Mouse (Mus musculus): ENCODE measurements around the gene Nt5e. TPM values are rescaled to one million over a fixed set of nuclear protein-coding genes. Genes with fewer than 3 reads are reported as not detected.

Nt5e gene
- polyA plus RNA-seq, 1 experiment from 2014 or later = 2.4 TPM

DNA sequence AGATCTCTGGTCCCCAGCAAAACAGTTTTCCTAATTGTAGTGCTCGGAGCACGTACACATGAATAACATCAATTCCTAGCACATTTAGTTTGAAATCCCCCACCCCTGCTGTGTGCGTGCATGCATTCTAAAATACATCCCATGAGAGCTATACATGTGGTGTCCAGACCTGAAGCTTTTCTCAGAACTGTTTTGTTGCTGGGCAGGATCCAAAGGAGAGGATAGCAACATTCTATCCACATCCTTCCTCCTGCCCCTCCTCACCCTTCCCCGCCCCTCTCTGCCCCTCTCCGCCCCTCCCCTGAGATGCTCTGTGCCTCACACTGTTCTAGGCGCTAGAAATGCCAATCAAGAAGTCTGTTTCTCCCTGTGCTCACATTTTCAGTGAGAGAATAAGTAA, 25.7 kb downstream of the Nt5e start:
- no peaks in the 10 kb centered on the region for H3K27me3 ChIP-seq (ENCODE audit: insufficient read depth, poor library complexity, severe bottlenecking)
- H3K36me3 ChIP-seq = no peaks in the 10 kb centered on the region
- no peak overlapping the region for H3K27ac ChIP-seq
- DNase-seq (ENCODE audit: low spot score) = no peak
- no peaks in the 10 kb centered on the region for H3K4me1 ChIP-seq
- H3K4me3 ChIP-seq = no peak overlapping the region
- 71% methylated on average over 6 of the region's 6 CpGs for WGBS
- H3K9me3 ChIP-seq = no peaks in the 10 kb centered on the region

DNA sequence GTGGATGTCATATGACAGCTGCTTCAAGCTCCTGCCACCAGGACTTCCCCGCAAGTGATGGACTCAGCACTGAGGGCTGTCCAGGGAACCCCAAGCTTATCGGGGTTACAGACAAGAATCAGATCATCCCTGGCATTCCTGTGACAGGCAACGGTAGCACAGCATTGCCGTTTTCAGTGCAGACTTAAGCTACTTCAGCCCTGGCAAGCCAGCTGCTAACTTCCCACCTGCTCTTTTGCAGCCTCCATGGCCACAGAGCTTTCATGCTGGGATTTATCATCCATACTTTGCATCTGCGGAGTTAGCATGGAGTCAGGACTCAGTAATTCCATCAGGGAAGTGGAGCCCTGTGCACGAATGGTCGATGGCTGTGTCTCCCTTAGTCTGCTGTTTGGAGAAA, 26.5 kb downstream of the Nt5e start:
- H3K36me3 ChIP-seq = no peaks in the 10 kb centered on the region
- DNase-seq (ENCODE audit: low spot score) = no peak
- H3K27me3 ChIP-seq (ENCODE audit: insufficient read depth, poor library complexity, severe bottlenecking) = no peaks in the 10 kb centered on the region
- no peaks in the 10 kb centered on the region for H3K4me1 ChIP-seq
- WGBS = 86% methylated on average over 7 of the region's 7 CpGs
- H3K27ac ChIP-seq = no peak overlapping the region
- no peak overlapping the region for H3K4me3 ChIP-seq
- H3K9me3 ChIP-seq = no peaks in the 10 kb centered on the region

DNA sequence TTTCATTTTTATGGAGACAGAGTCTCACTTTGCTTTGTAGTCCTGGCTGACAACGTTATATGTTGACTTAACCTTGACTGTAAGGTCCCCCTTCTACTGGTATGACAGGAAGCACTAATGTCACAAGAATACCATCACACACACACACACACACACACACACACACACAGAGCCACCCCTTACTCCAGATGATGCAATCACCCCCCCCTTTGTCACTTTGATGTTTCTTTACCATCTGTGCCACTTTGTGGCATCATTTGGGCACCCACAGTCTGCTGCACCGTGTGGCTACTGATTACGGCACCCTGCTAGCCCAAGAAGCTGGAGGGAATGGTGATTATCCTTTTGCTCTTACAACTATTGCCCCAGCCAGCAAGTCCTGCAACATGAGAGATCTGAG, 30.2 kb downstream of the Nt5e start:
- Histone ChIP-seq H3K4me3 (no peak overlapping the region), H3K27ac (no peak overlapping the region), H3K9me3 (no peaks in the 10 kb centered on the region), H3K27me3 (ENCODE audit: insufficient read depth, poor library complexity, severe bottlenecking) (no peaks in the 10 kb centered on the region), H3K4me1 (peaks cover 14% of the 10 kb centered on the region; the same call in 1 of the 2 replicates), H3K36me3 (no peaks in the 10 kb centered on the region)
- DNase-seq (ENCODE audit: low spot score) = no peak
- 63% methylated on average over 3 of the region's 3 CpGs for WGBS

DNA sequence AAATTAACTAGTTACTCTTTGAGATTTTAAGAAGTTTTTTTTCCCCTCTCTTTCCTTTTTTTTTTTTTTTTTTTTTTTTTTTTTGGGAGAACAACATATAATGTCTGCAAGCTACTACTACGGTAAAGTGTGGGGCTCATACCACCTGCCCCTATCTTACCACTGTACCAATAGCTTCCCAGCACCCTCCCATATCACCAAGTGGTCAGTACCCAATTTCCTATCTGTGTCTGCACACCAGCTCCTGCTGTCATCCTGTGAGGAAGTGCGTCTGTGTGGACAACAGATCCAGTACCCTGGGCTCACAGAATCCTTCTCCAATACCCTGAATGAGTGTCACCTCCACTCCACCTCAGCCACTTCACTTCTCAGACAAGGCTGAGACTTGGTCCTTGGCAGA, 32.1 kb downstream of the Nt5e start:
- H3K4me3 ChIP-seq = no peak overlapping the region
- H3K36me3 ChIP-seq = 0 out of 2 replicates have a peak, but pooled peaks cover 1% of the 10 kb centered on the region
- no peaks in the 10 kb centered on the region for H3K27me3 ChIP-seq (ENCODE audit: insufficient read depth, poor library complexity, severe bottlenecking)
- DNase-seq (ENCODE audit: low spot score) = no peak
- no peak overlapping the region for H3K27ac ChIP-seq
- 74% methylated on average over 2 of the region's 2 CpGs for WGBS
- H3K9me3 ChIP-seq = no peaks in the 10 kb centered on the region
- peaks cover 20% of the 10 kb centered on the region; the same call in 1 of the 2 replicates for H3K4me1 ChIP-seq

DNA sequence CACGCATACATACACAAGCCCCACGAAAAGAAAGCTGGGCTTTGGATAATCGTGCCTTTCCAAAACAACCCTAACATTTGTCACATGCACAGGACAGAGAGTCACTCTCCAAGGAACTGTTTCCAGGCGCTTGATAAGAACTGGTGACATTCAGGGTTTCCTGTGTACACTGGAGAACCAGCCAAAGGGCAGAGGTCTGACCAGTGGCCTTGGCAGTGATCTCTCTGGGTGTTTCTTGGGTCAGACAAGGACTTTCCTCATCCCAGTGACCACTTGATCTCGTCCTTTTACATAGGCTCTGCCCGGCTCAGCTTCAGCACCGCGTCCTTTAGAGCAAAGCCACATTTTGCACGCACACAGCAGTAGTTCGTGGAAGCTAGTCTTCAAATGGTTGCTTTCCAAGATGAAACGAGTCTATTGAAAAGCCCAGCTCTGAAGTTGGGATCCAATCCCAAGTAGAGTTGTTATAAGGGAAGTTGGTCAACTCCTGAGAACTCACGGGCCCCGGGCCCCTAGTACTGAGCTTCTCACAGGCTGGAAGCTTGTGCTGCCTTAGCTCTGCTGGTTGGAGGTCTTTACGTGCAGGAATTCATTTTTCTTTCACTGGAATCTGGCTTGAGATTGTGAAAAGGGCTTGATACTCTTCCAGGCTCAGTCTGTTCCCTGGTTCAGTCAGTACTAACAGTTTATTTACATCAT, 34.4 kb downstream of the Nt5e start:
- H3K27me3 ChIP-seq (ENCODE audit: insufficient read depth, poor library complexity, severe bottlenecking) = no peaks in the 10 kb centered on the region
- no peak overlapping the region for H3K4me3 ChIP-seq
- H3K27ac ChIP-seq = no peak overlapping the region
- peak; percentile 67 for DNase-seq (ENCODE audit: low spot score)
- H3K36me3 ChIP-seq = 0 out of 2 replicates have a peak, but pooled peaks cover 3% of the 10 kb centered on the region
- no peaks in the 10 kb centered on the region for H3K9me3 ChIP-seq
- H3K4me1 ChIP-seq = peaks cover 20% of the 10 kb centered on the region; the same call in 1 of the 2 replicates
- WGBS = 66% methylated on average over 14 of the region's 14 CpGs

DNA sequence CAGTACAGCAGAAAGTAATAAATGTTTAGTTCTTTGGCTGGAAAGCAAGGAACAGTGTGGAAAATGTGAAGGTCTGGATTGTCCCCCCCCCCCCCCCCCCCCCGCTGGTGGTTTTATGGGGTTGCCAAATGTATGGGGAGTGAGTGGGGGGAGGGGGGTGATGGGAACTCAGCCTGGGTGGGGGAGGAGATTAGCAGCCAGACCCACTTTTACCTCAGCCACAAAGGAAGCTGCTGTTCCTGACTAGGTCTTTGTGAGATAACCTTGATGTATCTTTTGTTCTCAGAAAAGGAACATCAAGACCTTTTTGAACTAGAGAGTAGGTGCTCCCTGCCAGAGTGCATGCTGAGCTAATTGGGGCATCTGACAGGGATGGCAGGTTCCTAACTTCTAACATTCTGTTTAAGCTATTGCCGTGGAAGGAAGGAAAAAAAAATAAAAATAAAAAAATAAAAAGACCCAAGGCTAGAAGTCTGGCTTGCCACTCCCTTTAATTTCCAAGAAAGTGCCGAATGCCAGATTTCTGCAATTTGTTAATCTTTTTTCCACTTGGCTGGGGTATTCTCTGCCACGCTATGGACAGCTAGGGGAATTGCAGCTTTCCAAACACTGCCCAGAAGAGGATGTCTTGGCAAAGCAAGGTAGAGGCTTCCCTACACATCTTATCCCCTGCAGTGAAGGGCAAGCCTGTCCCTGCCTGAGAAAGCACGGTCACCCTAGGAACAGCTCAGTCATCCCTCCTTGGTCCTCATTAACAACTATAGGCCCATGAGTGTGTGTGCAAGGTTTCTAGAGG, 35.3 kb downstream of the Nt5e start:
- no peak overlapping the region for H3K27ac ChIP-seq

DNA sequence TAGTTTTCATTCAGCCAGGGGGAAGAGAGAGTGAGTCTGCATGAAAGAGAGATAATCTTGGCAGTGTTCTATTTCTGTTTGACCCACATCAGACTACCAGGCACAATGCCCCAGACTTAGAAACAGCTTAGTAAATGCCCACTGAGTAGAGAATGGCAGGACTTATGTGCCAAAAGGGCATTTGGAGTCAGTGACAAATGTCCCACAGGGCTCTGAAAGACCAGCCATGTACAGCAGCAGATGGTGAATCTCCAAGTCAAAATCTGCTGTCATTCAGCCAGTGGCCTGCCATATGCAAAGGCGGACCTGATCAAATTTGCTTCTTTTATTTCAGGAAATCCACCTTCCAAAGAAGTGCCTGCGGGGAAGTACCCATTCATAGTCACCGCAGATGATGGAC, 36.1 kb downstream of the Nt5e start:
- no peak overlapping the region for H3K4me3 ChIP-seq
- H3K36me3 ChIP-seq = 0 out of 2 replicates have a peak, but pooled peaks cover 3% of the 10 kb centered on the region
- DNase-seq (ENCODE audit: low spot score) = peak; percentile 54
- WGBS = 93% methylated on average over 3 of the region's 3 CpGs
- peaks cover 20% of the 10 kb centered on the region; the same call in 1 of the 2 replicates for H3K4me1 ChIP-seq
- no peaks in the 10 kb centered on the region for H3K27me3 ChIP-seq (ENCODE audit: insufficient read depth, poor library complexity, severe bottlenecking)
- H3K27ac ChIP-seq = no peak overlapping the region
- H3K9me3 ChIP-seq = no peaks in the 10 kb centered on the region

More for the DNA sequence above, 35.3 kb downstream of the Nt5e start:
- Histone ChIP-seq H3K27me3 (ENCODE audit: insufficient read depth, poor library complexity, severe bottlenecking) (no peaks in the 10 kb centered on the region), H3K9me3 (no peaks in the 10 kb centered on the region), H3K4me1 (peaks cover 20% of the 10 kb centered on the region; the same call in 1 of the 2 replicates), H3K36me3 (0 out of 2 replicates have a peak, but pooled peaks cover 3% of the 10 kb centered on the region), H3K4me3 (no peak overlapping the region)
- peak; percentile 58 for DNase-seq (ENCODE audit: low spot score)
- 32% methylated on average over 5 of the region's 5 CpGs for WGBS

DNA sequence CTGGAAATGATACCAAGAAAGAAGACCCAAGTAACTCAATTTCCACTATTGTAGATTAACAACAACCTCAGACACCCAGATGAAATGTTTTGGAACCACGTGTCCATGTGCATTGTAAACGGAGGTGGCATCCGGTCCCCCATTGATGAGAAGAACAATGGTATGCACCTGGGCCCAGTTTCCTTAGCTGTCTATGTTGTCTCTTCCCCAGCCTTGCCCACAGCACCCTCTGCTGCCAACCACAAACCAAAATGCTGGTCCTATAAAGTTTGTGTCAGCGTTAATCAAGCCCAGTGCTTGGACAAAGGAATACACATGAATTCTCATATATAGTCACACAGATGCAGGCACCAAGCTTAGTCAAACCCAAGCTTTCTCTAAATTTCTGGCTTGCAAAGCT, 39.3 kb downstream of the Nt5e start:
- peaks cover 13% of the 10 kb centered on the region; the same call in 1 of the 2 replicates for H3K4me1 ChIP-seq
- H3K36me3 ChIP-seq = 0 out of 2 replicates have a peak, but pooled peaks cover 3% of the 10 kb centered on the region
- no peak for DNase-seq (ENCODE audit: low spot score)
- no peaks in the 10 kb centered on the region for H3K27me3 ChIP-seq (ENCODE audit: insufficient read depth, poor library complexity, severe bottlenecking)
- no peak overlapping the region for H3K4me3 ChIP-seq
- no peaks in the 10 kb centered on the region for H3K9me3 ChIP-seq
- WGBS = 81% methylated on average over 4 of the region's 4 CpGs
- no peak overlapping the region for H3K27ac ChIP-seq

DNA sequence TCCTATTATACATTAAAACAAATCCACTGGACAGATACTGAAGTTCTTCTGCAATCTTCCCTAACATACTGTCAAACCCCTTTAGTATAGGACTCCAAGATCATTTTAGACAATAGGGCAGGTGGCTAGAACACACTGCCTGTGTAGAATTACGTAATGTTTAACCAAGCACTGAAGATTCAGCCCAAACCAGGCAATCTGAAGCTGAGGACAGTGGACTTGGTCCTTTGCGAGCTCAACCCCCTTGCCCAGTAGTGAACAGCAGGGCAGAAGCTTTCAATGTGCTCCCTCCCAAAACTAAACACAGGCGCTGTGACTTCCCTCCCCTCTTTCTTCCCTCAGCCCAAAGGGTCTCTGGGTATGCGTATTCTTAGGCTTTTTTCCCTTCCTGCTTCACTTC, 39.8 kb downstream of the Nt5e start:
- Histone ChIP-seq H3K4me1 (peaks cover 9% of the 10 kb centered on the region; the same call in 1 of the 2 replicates), H3K27me3 (ENCODE audit: insufficient read depth, poor library complexity, severe bottlenecking) (no peaks in the 10 kb centered on the region), H3K4me3 (no peak overlapping the region), H3K36me3 (0 out of 2 replicates have a peak, but pooled peaks cover 3% of the 10 kb centered on the region), H3K9me3 (no peaks in the 10 kb centered on the region), H3K27ac (no peak overlapping the region)
- 90% methylated on average over 4 of the region's 4 CpGs for WGBS
- peak; percentile 55 for DNase-seq (ENCODE audit: low spot score)

DNA sequence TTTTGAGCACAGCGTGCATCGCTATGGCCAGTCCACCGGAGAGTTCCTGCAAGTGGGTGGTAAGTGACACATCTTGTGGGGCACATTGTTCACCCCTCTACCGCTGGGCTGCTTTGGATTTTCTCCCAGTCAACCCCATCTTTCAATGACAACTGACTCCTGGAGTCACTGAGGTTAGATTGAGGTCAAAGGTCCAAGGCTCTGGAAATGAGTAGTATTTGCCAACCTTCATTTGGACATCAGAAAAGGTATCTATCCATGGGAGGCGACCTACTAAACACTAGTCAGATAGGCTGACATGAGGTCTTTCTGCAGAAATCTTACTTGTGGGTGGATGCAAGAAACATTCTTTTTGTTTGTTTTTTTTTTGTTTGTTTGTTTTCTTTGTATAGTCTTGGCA, 40.3 kb downstream of the Nt5e start:
- H3K9me3 ChIP-seq = no peaks in the 10 kb centered on the region
- 84% methylated on average over 5 of the region's 5 CpGs for WGBS

DNA sequence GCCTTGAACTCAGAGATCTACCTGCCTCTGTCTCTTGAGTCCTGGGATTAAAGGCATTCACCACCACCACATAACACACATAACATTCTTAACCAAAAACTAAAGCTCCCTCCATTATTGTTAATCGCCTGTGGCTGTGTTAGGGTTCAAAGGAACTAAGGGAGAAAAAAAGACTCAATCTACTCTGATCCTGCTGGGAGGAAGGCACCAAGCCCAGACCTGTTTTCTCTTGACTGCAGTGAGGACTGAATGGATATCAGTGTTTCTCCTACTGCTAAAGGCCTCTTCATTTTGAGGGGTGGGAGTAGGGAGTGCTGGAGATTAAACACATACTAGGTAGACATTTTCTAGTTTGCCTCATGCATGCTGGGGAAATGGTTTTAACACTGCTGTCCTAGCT, 40.8 kb downstream of the Nt5e start:
- no peaks in the 10 kb centered on the region for H3K9me3 ChIP-seq
- H3K4me3 ChIP-seq = no peak overlapping the region
- no peaks in the 10 kb centered on the region for H3K27me3 ChIP-seq (ENCODE audit: insufficient read depth, poor library complexity, severe bottlenecking)
- 0 out of 2 replicates have a peak, but pooled peaks cover 3% of the 10 kb centered on the region for H3K36me3 ChIP-seq
- DNase-seq (ENCODE audit: low spot score) = peak; percentile 5
- 0 out of 2 replicates have a peak, but pooled peaks cover under 1% of the 10 kb centered on the region for H3K4me1 ChIP-seq
- 84% methylated on average over 1 of the region's 1 CpGs for WGBS
- no peak overlapping the region for H3K27ac ChIP-seq

More for the DNA sequence above, 40.3 kb downstream of the Nt5e start:
- Histone ChIP-seq H3K27me3 (ENCODE audit: insufficient read depth, poor library complexity, severe bottlenecking) (no peaks in the 10 kb centered on the region), H3K27ac (no peak overlapping the region), H3K4me1 (peaks cover 5% of the 10 kb centered on the region; the same call in 1 of the 2 replicates), H3K4me3 (no peak overlapping the region), H3K36me3 (0 out of 2 replicates have a peak, but pooled peaks cover 3% of the 10 kb centered on the region)
- DNase-seq (ENCODE audit: low spot score) = no peak

DNA sequence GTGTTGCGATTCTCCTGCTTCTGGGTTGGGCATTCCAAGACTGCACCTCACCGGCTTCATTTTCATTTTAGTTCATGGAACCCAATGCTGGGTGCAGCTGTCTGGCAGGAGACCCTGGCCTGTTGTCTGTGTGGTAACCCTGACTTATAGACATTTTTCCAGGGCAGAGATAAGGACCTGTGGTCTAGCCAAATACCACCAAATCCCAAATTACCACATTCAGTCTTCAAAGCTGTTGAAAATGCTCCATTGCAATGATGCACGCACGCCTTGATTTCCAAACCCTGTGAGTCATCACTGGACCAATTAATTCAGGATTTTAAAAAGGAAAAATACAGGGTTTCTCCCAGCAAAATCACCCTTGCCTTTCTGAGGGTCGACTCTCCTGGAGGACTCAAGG, 41.5 kb downstream of the Nt5e start:
- 86% methylated on average over 5 of the region's 5 CpGs for WGBS
- Histone ChIP-seq H3K4me1 (no peaks in the 10 kb centered on the region), H3K27ac (no peak overlapping the region), H3K27me3 (ENCODE audit: insufficient read depth, poor library complexity, severe bottlenecking) (no peaks in the 10 kb centered on the region), H3K9me3 (no peaks in the 10 kb centered on the region), H3K36me3 (0 out of 2 replicates have a peak, but pooled peaks cover 3% of the 10 kb centered on the region), H3K4me3 (no peak overlapping the region)
- peak; percentile 20 for DNase-seq (ENCODE audit: low spot score)

DNA sequence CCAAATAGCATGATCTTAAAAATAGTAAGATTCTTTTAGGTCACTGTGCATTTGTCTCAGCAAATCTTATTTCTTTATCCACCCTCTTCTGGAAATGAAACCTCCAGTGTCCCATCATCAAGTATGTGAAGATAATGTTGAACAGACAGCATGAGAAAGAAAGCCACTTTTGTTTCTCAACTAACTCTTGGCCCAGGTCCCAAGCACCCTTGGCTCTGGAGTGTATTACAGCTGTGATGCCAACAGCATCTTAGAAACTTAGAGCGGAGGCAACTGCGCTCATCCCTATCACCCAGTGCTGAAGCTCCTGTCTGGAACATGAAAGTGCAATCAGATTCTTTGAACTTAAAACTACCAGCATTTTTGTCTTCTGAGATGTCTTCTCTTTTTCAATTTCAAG, 42.7 kb downstream of the Nt5e start:
- peak; percentile 20 for DNase-seq (ENCODE audit: low spot score)
- H3K4me3 ChIP-seq = no peak overlapping the region
- H3K27ac ChIP-seq = no peak overlapping the region
- no peaks in the 10 kb centered on the region; the same call in 1 of the 2 replicates for H3K36me3 ChIP-seq
- no peaks in the 10 kb centered on the region for H3K9me3 ChIP-seq
- 80% methylated on average over 2 of the region's 2 CpGs for WGBS
- H3K27me3 ChIP-seq (ENCODE audit: insufficient read depth, poor library complexity, severe bottlenecking) = no peaks in the 10 kb centered on the region
- H3K4me1 ChIP-seq = no peaks in the 10 kb centered on the region

Measured in heart, embryonic 10.5 days (tissue).